Mouse (Mus musculus): Measurements from ENCODE around the gene Grk2.
"Not testable (repeated sequence)": the region's sequence is repeated elsewhere in the genome, so short reads cannot be mapped to it uniquely, and the experiment has no call there.

Grk2 gene

GRCm38 (mm10) chr19:4268566-4269361 is 37.3 kb downstream of the Grk2 start, which contains the start of gene Ssh3:
Ssh3 (minus strand) TSS chr19:4269180.
- peak; percentile 67 to 72 for DNase-seq

GRCm38 (mm10) chr19:4265956-4266355 is 40.1 kb downstream of the Grk2 start:
- peak in 1 of 2 experiments; percentile 37 for DNase-seq

GRCm38 (mm10) chr19:4264171-4264780 is 41.7 kb downstream of the Grk2 start:
- no peak for DNase-seq

- no peak for DNase-seq
These were observed 42.3 kb downstream of the Grk2 start for GRCm38 (mm10) chr19:4263702-4264101.

- no peak for DNase-seq
These were observed 43.3 kb downstream of the Grk2 start for GRCm38 (mm10) chr19:4262756-4263155.

- peak; percentile 53 to 60 for DNase-seq
These were observed 44.9 kb downstream of the Grk2 start for GRCm38 (mm10) chr19:4261038-4261698.

- no peak for DNase-seq
These were observed 48.1 kb downstream of the Grk2 start for GRCm38 (mm10) chr19:4257897-4258252.

- peak; percentile 88 to 91 for DNase-seq
These were observed 48.7 kb downstream of the Grk2 start for GRCm38 (mm10) chr19:4257216-4257896.

GRCm38 (mm10) chr19:4255583-4256162 is 50.3 kb downstream of the Grk2 start:
- DNase-seq = no peak

GRCm38 (mm10) chr19:4254230-4254629 is 51.8 kb downstream of the Grk2 start:
- DNase-seq = no peak

GRCm38 (mm10) chr19:4248683-4249082 is 57.3 kb downstream of the Grk2 start:
- not testable (repeated sequence) for DNase-seq

GRCm38 (mm10) chr19:4247010-4247409 is 59.0 kb downstream of the Grk2 start:
- DNase-seq = no peak

- no peak for DNase-seq
These were observed 61.2 kb downstream of the Grk2 start for GRCm38 (mm10) chr19:4244775-4245174.

- no peak for DNase-seq
These were observed 63.6 kb downstream of the Grk2 start for GRCm38 (mm10) chr19:4242416-4242815.

GRCm38 (mm10) chr19:4240247-4240668 is 65.8 kb downstream of the Grk2 start:
- DNase-seq = no peak

Measured in thymus, postnatal 36 days (tissue).